Mouse (Mus musculus): ENCODE measurements at regions not wholly inside any gene's neighbourhood (a gene's known extent, or its start where the extent isn't known, plus 50 kb on each side); places are given as distances from the start of the nearest gene placed in this dataset.
A peak's percentile ranks its signal among the peaks of the same experiment; 100 is the strongest.

GRCm38 (mm10) chr4:114686091-114686490, 135.4 kb upstream of the Gm12830 start:
- H3K27ac ChIP-seq (ENCODE audit: control insufficient read depth, insufficient read depth, low read length), result no peak overlapping the region
- TF ChIP-seq POLR2A (IDR thresholded peaks at IDR 0.05; ENCODE audit: control insufficient read depth, extremely low read depth, insufficient read depth, low read length, poor library complexity), result no peak
- TF ChIP-seq CTCF (IDR thresholded peaks at IDR 0.05; ENCODE audit: borderline replicate concordance, control insufficient read depth, extremely low read depth, insufficient read depth, low read length, poor library complexity), result no peak
- H3K4me3 ChIP-seq (ENCODE audit: control insufficient read depth, insufficient read depth, low read length), result no peak overlapping the region
- no peaks in the 10 kb centered on the region for H3K36me3 ChIP-seq (ENCODE audit: control insufficient read depth, insufficient read depth, low read length)
- no peak for DNase-seq
- 95% methylated on average over 4 of the region's 4 CpGs for WGBS
- H3K4me1 ChIP-seq (replicated peaks; ENCODE audit: control insufficient read depth, insufficient read depth, low read length), result peaks cover 6% of the 10 kb centered on the region; the same call in 1 of the 2 replicates
- H3K27me3 ChIP-seq (ENCODE audit: control insufficient read depth, insufficient read depth, low read length), result no peaks in the 10 kb centered on the region

GRCm38 (mm10) chr4:114688356-114688972, 133.1 kb upstream of the Gm12830 start:
- Histone ChIP-seq H3K36me3 (ENCODE audit: control insufficient read depth, insufficient read depth, low read length) (no peaks in the 10 kb centered on the region), H3K27me3 (ENCODE audit: control insufficient read depth, insufficient read depth, low read length) (no peaks in the 10 kb centered on the region), H3K4me3 (ENCODE audit: control insufficient read depth, insufficient read depth, low read length) (no peak overlapping the region), H3K27ac (ENCODE audit: control insufficient read depth, insufficient read depth, low read length) (no peak overlapping the region), H3K4me1 (replicated peaks; ENCODE audit: control insufficient read depth, insufficient read depth, low read length) (peaks cover 6% of the 10 kb centered on the region; the same call in 1 of the 2 replicates)
- 88% methylated on average over 16 of the region's 16 CpGs for WGBS
- no peak for TF ChIP-seq POLR2A (IDR thresholded peaks at IDR 0.05; ENCODE audit: control insufficient read depth, extremely low read depth, insufficient read depth, low read length, poor library complexity)
- no peak for TF ChIP-seq CTCF (IDR thresholded peaks at IDR 0.05; ENCODE audit: borderline replicate concordance, control insufficient read depth, extremely low read depth, insufficient read depth, low read length, poor library complexity)
- no peak for DNase-seq

- Histone ChIP-seq H3K4me1 (replicated peaks; ENCODE audit: control insufficient read depth, insufficient read depth, low read length) (peaks cover 6% of the 10 kb centered on the region; the same call in 1 of the 2 replicates), H3K4me3 (ENCODE audit: control insufficient read depth, insufficient read depth, low read length) (no peak overlapping the region), H3K36me3 (ENCODE audit: control insufficient read depth, insufficient read depth, low read length) (no peaks in the 10 kb centered on the region), H3K27me3 (ENCODE audit: control insufficient read depth, insufficient read depth, low read length) (no peaks in the 10 kb centered on the region), H3K27ac (ENCODE audit: control insufficient read depth, insufficient read depth, low read length) (no peak overlapping the region)
- peak; percentile 35 for DNase-seq
- WGBS, result 71% methylated on average over 6 of the region's 6 CpGs
- TF ChIP-seq CTCF (IDR thresholded peaks at IDR 0.05; ENCODE audit: borderline replicate concordance, control insufficient read depth, extremely low read depth, insufficient read depth, low read length, poor library complexity) (no peak), POLR2A (IDR thresholded peaks at IDR 0.05; ENCODE audit: control insufficient read depth, extremely low read depth, insufficient read depth, low read length, poor library complexity) (no peak)
These were observed 132.6 kb upstream of the Gm12830 start for GRCm38 (mm10) chr4:114688973-114689371.

GRCm38 (mm10) chr4:114705586-114705985, 115.9 kb upstream of the Gm12830 start:
- WGBS, result 96% methylated on average over 4 of the region's 4 CpGs
- Histone ChIP-seq H3K27me3 (ENCODE audit: control insufficient read depth, insufficient read depth, low read length) (no peaks in the 10 kb centered on the region), H3K4me3 (ENCODE audit: control insufficient read depth, insufficient read depth, low read length) (no peak overlapping the region), H3K27ac (ENCODE audit: control insufficient read depth, insufficient read depth, low read length) (no peak overlapping the region), H3K36me3 (ENCODE audit: control insufficient read depth, insufficient read depth, low read length) (no peaks in the 10 kb centered on the region), H3K4me1 (replicated peaks; ENCODE audit: control insufficient read depth, insufficient read depth, low read length) (no peaks in the 10 kb centered on the region)
- TF ChIP-seq POLR2A (IDR thresholded peaks at IDR 0.05; ENCODE audit: control insufficient read depth, extremely low read depth, insufficient read depth, low read length, poor library complexity) (no peak), CTCF (IDR thresholded peaks at IDR 0.05; ENCODE audit: borderline replicate concordance, control insufficient read depth, extremely low read depth, insufficient read depth, low read length, poor library complexity) (no peak)
- no peak for DNase-seq

GRCm38 (mm10) chr4:114710182-114710909, 111.2 kb upstream of the Gm12830 start:
- Histone ChIP-seq H3K27ac (ENCODE audit: control insufficient read depth, insufficient read depth, low read length) (no peak overlapping the region), H3K36me3 (ENCODE audit: control insufficient read depth, insufficient read depth, low read length) (no peaks in the 10 kb centered on the region), H3K27me3 (ENCODE audit: control insufficient read depth, insufficient read depth, low read length) (no peaks in the 10 kb centered on the region), H3K4me3 (ENCODE audit: control insufficient read depth, insufficient read depth, low read length) (no peak overlapping the region), H3K4me1 (replicated peaks; ENCODE audit: control insufficient read depth, insufficient read depth, low read length) (no peaks in the 10 kb centered on the region)
- WGBS, result 94% methylated on average over 3 of the region's 3 CpGs
- TF ChIP-seq CTCF (IDR thresholded peaks at IDR 0.05; ENCODE audit: borderline replicate concordance, control insufficient read depth, extremely low read depth, insufficient read depth, low read length, poor library complexity), result no peak
- no peak for TF ChIP-seq POLR2A (IDR thresholded peaks at IDR 0.05; ENCODE audit: control insufficient read depth, extremely low read depth, insufficient read depth, low read length, poor library complexity)
- DNase-seq, result no peak

GRCm38 (mm10) chr4:114711082-114711481, 110.4 kb upstream of the Gm12830 start:
- no peak for TF ChIP-seq POLR2A (IDR thresholded peaks at IDR 0.05; ENCODE audit: control insufficient read depth, extremely low read depth, insufficient read depth, low read length, poor library complexity)
- Histone ChIP-seq H3K4me1 (replicated peaks; ENCODE audit: control insufficient read depth, insufficient read depth, low read length) (no peaks in the 10 kb centered on the region), H3K36me3 (ENCODE audit: control insufficient read depth, insufficient read depth, low read length) (no peaks in the 10 kb centered on the region), H3K27me3 (ENCODE audit: control insufficient read depth, insufficient read depth, low read length) (no peaks in the 10 kb centered on the region), H3K4me3 (ENCODE audit: control insufficient read depth, insufficient read depth, low read length) (no peak overlapping the region), H3K27ac (ENCODE audit: control insufficient read depth, insufficient read depth, low read length) (no peak overlapping the region)
- DNase-seq, result no peak
- WGBS, result 58% methylated on average over 3 of the region's 3 CpGs

Measured in thymus, adult 2 months (tissue).